Mouse (Mus musculus) kidney, postnatal 4 days (tissue): ENCODE data around the gene Pde6d.

Experiments
- DNase-seq, 2 experiments: peaks; one replicate each; pipeline ENCODE4 v3.0.0; 2021; ENCODE audit warnings: mixed read lengths in 2 of 2

Gene Pde6d

GRCm38 (mm10) chr1:86502221-86503048, 80.0 kb downstream of the Pde6d start:
- no peak for DNase-seq

- DNase-seq, result peak; percentile 96 to 97
Measured at GRCm38 (mm10) chr1:86501559-86501958, 80.9 kb downstream of the Pde6d start.

- DNase-seq, result peak; percentile 80 to 85
Measured at GRCm38 (mm10) chr1:86501114-86501532, 81.3 kb downstream of the Pde6d start.

- no peak for DNase-seq
Measured at GRCm38 (mm10) chr1:86500681-86501080, 81.7 kb downstream of the Pde6d start.

GRCm38 (mm10) chr1:86499903-86500302, 82.5 kb downstream of the Pde6d start:
- peak; percentile 88 to 90 for DNase-seq

- no peak for DNase-seq
Measured at GRCm38 (mm10) chr1:86498611-86499010, 83.8 kb downstream of the Pde6d start.

- peak; percentile 60 to 73 for DNase-seq
Measured at GRCm38 (mm10) chr1:86497986-86498385, 84.4 kb downstream of the Pde6d start.

GRCm38 (mm10) chr1:86497361-86497760, 85.1 kb downstream of the Pde6d start:
- peak in 1 of 2 experiments; percentile 64 for DNase-seq

GRCm38 (mm10) chr1:86496340-86496739, 86.1 kb downstream of the Pde6d start:
- DNase-seq, result no peak

GRCm38 (mm10) chr1:86493783-86494182, 88.6 kb downstream of the Pde6d start:
- DNase-seq, result no peak
